Mouse (Mus musculus) common myeloid progenitor, adult 5-6 weeks (primary cell): ENCODE measurements around the gene Zfp428. TPM values are rescaled to one million over a fixed set of nuclear protein-coding genes. Genes with fewer than 3 reads are reported as not detected.
A peak's percentile ranks its signal among the peaks of the same experiment; 100 is the strongest.

Source experiments
- ATAC-seq: replicated peaks from 2 replicates; pipeline ENCODE4 v1.8.0; 2016; ENCODE audit warnings: low read depth, mild to moderate bottlenecking, moderate TSS enrichment, inconsistent platforms; ENCODE audit not compliant: poor library complexity, severe bottlenecking
- total RNA-seq: library from RNA; stranded (forward); fragments of 200-1000, 187-1606 nt; gene quantifications from 2 replicates; pipeline ENCODE4 v1.2.3, GENCODE M21; 2017

Gene Zfp428
- total RNA-seq, result 7.0 and 9.0 TPM in 2 replicates

DNA sequence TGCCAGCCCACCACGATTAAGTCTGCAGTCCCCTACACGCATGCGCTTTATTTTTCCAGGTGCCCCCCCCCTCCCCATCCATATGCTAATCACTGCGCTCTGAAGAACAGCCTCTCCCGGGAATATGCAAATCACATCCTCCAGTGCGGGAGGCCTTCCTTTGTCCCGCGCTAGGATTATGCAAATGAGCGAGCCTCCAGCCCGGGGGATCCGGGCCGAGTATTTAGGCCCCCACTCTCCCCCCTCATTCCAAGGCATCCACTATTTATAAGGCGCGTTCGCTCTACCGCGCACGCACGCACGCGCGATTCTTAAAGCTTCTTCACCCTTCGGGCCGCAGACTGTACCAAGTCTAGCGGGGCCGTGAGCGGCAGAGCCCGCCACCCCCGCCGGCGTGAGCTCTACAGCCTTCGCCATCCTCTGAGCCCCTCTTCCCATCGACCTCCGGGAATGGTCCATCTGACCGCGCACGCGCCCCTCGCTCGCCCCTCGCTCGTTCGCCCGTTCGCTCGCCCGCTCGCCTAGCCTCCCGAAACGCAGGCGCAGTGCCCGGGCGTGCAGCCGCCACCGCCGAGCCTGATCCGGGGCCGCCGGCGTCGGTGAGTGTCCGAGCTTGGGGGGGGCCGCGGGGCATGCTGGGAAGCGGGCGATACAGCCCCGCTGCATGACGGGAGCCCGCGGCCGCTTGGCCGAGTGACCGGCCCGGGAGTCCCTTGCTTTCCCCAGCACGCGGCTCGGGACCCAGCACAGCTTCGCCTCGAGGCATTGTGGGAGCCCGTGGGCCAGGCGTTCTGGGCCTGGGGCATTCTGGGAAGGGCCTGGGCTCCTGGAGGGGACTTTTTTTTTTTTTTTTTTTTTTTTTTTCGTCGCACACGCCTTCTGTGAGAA, at the start of gene Zfp428:
Gene Zfp428, plus strand, starts transcription at position 169 of the 888 bp plus-strand sequence.
- ATAC-seq, result peak; percentile 55

DNA sequence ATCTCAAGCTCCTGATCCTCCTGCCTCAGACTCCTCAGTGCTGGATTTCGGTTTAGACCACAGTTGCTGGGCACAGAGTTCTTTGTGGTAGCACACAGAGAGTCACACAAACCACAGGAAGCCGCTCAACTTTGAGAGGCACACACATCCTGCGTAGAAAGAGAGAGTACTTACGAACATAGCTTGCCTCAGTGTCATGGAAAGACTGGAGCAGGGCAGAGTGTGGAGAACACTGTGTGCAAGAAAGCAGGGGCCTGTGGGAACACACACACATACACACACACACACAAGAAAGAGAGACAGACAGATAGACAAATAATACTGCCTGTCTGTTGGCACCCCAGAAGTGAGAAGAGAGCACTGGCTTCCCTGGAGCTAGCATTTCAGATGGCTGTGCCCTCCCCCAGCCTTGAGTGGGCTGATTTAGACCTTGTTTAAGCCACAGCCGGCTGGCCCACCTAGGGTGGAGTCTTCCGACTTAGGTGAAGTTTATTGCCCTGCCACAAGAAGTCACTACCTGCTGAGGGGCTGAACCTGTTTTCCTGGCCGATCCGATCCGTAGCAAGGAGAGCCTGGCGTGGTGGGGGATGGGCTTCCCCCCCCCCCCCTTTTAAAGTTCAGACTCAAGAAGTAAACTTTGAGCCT, 49.0 kb upstream of the Zfp428 start:
- peak; percentile 86 for ATAC-seq

DNA sequence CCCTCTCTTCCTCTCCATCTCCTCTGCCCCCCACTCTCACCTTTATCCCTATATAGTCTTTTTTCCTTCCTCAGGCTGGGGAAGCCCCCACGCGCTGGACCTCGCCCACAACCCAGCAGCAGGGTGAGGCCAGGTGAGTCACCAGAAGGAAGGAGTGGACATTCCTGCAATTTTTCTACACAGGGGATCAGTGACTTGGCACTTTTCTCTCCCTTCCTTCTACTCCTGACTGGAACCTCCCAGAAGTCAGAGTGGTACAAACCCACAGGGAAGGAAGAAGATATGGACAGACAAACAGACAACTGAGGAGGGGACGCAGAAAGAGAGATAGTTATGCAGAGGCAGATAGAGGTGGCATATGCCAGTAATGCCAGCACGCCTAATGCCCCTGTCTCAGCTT, 47.4 kb upstream of the Zfp428 start:
- ATAC-seq, result no peak

DNA sequence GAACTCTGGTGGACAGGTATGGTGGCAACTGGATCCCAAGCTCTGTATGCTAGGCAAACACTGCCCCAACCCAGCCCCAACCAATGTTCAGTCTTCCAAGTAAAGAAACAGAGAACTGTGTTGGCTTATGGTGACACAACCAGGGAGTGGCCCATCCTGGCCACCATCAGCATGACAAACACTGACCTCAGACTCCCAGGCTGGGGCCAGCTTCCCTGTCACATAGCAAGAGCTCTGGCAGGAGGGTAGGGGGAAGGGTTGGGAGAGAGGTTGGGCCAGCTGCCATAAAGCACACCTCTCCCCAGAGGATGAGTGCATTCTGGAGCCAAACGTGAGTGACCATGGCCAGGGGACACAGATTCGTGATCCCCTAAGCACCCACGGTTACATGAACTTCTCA, 47.0 kb upstream of the Zfp428 start:
- ATAC-seq, result no peak

DNA sequence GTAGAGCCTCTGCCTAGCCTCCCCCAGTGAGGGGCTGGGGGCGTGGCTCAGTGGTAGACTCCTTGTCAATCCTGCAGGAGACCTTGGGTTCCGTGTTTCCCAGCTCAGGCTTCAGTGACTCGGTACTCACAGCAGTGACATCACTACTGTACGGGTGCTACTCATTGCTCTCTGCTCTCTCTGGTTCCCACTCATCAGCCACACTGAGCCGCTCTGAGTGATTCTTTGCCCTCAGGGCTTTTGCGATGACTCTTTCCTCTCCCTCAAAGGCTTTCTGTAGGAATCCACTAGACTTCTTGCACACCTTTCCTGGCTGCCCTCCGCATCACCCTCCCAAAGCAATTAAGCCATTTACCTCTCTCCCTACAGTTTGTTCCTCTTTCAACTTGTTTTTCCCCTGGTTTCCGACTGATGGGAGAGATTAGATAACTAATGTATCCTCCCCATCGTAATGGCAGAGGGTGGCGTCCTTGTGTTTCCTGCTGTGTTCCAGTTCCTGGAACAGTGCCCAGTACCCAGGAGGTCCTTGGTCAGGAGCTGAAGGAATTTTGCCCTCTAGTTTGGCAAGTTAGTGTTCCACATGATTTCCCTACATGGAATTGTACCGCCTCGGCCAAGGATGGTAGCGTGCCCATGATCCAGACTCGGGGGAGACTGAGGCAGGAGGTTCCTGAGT, 45.3 kb upstream of the Zfp428 start:
- peak; percentile 9; the same call in 1 of the 2 replicates for ATAC-seq

DNA sequence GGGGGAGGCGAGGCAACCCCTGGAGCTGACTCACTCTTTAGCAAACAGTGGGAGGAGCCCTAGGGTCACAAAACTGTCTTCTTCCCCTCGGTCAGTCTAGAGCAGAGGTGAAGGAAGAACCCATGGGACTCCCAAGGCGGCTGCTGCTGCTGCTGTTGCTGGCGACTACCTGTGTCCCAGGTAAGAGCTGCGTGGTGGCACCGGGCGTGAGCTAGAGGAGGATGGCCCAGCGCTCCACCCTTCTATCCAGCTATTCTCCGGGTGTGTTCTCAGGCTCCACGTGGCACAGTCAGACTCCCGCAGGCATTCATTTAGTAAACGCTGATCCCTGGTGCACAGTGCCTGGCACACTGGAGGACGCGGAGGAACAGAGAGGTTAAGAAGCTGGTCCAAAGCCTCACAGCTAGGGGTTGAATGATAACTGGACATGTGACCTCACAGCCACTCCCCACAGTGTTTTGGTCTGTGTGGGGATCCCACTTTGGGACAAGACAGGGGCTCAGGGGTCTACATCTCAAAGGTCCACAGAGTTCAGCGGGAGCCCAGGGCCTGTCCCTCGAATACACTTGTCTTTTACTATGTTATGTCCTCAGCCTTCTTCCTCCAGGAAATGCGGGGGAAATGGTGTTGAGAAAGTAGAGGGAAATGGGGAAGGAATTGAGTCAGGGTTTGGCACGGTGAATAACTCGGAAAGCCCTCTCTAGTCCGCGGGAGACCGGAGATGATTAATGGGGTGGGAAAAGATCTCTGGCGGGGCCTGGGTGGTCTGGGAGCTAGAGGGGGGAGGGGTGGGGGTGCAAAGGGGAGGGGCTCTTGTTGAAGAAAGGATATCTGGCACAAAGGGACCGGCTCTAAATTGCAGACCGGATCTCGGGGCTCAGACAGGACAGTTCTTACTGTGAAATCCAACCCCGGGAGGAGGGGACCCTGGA, 44.2 kb upstream of the Zfp428 start, which contains the start of gene Plaur:
Gene Plaur, plus strand, starts transcription at position 97 of the 932 bp plus-strand sequence.
- ATAC-seq, result peak; percentile 46

DNA sequence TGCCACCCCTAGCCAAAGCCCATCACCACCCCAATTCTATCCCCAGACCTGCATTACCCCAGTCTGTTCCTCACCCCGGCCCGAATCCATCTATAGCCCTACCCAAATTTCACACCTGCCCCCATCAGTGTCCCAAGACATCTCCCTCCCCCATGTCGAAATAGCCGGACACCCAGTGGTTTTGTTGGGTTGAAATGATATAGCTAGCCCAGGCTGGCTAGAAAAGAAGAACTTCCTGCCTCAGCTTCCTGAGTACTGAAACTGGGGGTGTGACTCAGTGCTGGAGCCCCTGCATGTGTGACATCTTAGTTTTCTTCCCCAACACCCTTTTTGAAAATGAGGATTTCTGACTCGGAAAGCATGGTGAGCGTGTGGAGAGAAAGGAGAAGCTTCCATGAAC, 40.0 kb upstream of the Zfp428 start:
- ATAC-seq, result no peak

DNA sequence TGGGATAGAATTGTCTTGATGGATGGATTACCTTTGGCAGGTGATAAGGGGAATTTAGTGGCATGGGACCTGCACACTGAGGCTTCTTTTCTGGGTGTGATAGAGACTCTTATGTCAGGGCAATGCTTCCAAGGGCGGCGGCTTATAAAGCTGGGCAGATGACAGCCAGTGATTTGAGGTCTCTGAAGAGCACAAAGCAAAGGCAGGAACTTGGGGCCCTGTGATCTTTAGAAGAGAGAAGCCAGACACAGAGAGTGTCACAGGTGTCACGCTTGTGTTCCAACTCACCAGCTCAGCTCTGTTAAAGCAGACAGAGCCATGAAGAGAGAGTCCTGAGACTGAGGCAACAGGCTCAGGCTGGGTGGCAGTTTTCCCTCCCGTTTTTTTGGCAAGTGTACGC, 38.9 kb upstream of the Zfp428 start:
- ATAC-seq, result no peak

DNA sequence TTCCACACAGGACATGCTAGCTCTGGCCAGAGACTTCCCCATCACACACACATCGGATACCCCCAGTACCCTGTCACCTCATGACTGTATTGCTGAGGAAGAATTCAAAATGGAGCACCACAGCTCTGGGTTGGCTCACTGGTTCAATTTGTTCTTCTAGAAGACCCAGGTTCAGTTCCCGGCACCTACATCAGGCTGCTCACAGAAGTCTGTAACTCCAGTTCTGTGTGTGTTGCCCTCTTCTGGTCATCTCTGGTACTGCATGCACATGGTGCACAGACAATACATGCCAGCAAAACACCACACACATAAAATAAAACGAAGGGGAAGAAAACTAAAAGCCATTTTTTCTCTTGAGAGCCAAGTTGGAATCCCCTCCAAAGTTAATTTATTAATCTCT, 37.7 kb upstream of the Zfp428 start:
- no peak for ATAC-seq

DNA sequence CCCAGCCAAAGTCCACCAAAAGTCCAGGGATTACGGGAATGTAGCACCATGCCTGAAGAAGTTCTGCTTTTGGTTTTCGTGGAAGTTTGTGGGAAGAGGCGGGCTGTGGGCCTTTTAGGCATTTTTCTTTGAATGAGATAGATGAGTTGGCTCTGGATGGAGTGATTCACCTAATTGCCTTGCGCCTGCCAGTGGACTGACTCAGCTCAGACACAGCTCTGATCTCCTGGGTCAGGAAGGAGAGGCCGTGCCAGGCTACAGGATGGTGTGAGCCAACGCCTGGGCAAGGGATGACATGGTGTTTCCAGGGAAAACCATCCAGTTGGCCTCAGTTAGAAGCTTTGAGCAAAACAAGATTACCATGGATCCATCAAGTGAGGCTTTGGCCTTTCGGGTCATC, 36.5 kb upstream of the Zfp428 start:
- ATAC-seq, result no peak

DNA sequence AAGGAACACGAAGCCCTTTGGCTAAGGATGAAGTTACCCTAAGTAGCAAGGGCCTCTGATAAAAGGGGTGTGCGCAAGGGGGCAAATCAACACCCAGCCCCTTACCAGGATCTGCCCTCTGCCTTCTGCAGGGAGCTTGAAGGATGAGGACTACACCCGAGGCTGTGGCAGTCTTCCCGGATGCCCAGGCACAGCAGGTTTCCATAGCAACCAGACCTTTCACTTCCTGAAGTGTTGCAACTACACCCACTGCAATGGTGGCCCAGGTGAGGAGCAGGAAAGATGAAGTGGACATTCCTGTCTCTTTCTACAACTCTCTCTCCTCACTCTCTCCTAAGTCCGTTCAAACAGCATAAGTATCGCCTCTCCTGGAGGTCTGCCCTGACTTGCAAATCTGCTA, 34.4 kb upstream of the Zfp428 start:
- ATAC-seq, result no peak

DNA sequence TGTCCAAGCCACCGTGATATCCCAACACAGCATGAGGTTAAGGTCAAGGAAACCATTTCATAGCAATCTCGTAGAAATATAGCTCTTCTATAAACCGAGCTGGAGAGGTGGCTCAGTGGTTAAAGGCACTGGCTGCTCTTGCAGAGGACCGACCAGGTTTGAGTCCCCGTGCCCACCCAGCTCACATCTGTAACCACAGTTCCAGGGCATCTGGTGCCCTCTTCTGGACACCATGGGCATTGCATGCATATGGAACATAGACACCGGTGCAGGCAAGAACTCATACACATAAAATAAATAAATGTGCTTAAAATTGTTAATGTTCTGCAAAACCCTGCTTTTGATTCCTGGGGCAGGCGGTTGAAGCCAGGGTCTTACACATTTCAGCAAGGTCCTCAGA, 33.9 kb upstream of the Zfp428 start:
- no peak for ATAC-seq

DNA sequence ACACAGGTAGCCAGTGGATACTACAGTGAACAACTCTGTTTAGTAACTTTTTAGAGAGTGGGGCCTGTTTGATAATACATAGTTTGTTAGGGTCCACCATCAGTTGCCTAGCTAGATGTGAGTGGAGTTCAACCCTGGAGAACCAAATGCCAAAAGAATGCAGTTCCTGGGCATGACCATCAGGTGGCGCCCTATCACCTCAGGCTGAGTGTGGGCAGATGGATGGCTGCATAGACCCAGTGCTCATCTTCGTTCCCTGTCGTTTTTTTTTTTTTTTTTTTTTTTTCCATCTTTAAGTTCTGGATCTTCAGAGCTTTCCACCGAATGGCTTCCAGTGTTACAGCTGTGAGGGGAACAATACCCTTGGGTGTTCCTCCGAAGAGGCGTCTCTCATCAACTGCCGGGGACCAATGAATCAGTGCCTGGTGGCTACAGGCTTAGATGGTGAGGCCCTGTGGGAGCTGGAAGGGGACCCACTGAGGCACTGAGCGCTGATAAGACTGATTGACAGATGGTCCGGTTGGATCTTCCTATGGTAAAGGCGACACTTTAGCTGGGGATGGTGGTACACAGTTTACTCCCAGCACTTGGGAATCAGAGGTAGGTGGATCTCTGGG, 32.8 kb upstream of the Zfp428 start:
- ATAC-seq, result peak; percentile 89

DNA sequence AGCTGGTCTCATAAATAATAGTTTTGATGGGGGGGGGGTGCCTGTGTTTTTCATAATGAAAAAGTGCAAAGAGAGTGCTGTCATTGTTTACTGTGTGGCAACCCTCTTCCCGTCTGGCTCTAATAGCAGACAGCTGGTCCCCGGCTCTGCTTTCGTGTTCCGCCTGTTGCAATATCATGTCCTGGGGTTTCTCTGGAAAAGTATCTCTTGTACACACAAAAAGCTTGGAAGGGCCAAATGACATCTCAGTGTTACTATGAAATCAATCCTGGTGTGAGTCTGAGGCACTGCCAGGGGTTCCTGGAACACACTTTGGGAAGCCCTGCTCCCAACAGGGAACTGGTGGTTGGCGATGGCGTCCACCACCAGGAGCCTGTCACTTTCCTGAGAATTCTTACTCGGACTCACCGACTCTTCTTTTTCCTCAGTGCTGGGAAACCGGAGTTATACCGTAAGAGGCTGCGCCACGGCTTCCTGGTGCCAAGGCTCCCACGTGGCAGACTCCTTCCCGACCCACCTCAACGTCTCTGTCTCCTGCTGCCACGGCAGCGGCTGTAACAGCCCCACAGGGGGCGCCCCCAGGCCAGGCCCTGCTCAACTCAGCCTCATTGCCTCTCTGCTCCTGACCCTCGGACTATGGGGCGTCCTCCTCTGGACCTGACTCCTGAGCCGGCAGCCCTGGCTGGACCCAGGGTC, 31.8 kb upstream of the Zfp428 start:
- no peak for ATAC-seq

DNA sequence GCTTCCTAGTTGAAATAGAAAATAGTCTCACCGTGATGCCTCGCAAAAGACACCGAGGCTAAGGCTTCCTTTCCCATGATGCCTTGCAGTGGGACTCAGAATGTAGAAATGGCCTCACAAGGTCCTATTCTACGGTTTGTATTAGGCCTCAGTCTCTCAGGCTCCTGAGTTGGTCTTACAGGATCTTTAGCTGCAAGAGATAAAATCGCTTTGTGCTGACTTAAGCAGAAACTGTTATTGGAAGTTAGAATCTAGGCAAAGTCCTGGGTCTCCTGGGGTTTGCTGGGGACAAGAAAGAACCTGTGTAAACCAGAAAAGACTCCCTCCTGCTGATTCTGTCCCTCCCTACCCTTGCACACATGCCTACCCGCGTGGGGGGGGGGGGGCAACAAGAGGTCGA, 30.5 kb upstream of the Zfp428 start:
- ATAC-seq, result no peak

DNA sequence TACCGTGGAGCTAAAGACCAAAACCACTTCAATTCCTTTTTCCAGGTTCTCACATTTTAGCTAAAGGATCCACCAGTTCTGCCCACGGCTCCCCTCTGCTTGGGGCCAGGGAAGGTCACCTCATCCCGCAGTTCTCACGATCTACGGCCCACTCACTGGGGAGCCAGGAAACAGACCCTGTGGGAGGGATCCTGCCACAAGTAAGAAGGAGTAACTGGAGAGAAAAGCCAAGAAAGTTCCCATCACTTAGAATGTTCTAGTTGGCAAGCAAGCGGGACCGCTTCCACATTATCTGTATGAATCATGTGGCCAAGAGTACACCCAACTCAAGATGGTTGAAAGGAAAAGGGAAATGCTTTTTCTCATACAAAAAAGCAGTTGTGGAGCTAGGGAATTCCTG, 29.9 kb upstream of the Zfp428 start:
- no peak for ATAC-seq

DNA sequence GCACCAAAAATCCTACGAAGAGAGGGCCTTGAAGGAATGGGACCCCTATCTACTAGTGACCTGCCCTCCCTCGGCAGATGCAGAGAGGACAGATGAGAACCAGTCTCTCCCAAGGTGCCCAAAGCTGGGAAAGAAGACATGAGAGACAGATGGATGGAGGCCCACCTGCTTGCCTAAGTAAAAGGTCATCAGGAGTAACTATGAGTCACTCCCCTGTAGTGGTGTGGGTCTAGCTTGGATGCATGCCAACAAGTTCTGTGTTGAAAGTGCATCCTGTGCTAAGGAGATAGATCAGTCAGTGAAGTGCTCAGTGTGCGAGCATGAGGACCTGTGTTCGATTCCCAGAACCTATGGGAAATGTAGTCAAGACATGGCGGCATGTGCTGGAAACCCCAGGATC, 27.9 kb upstream of the Zfp428 start:
- no peak for ATAC-seq

DNA sequence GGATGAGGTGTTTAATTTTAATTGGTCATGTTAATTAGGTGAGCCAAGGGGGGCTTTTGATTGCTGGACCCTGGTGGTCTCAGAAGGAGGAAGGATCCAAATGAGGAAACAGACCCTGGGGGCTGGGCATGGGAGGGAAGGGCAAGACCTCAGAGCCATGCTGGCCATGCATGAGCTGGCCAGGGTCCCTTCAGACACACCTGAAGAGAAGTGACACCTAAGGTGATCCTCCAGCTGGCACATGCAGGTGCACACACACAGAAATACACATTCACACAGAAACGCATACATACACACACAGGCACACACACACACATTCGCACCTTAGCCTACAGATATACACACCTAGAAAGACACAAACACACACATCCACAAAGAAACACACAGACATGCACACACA, 27.1 kb upstream of the Zfp428 start:
- no peak for ATAC-seq
